Mouse (Mus musculus) layer of hippocampus, adult 9-10 months (tissue): ENCODE data around the gene Bnc1.

Source experiments
- DNase-seq: peaks from one replicate; pipeline ENCODE4 v3.0.0; 2022; ENCODE audit warnings: low spot score

Gene Bnc1

DNA sequence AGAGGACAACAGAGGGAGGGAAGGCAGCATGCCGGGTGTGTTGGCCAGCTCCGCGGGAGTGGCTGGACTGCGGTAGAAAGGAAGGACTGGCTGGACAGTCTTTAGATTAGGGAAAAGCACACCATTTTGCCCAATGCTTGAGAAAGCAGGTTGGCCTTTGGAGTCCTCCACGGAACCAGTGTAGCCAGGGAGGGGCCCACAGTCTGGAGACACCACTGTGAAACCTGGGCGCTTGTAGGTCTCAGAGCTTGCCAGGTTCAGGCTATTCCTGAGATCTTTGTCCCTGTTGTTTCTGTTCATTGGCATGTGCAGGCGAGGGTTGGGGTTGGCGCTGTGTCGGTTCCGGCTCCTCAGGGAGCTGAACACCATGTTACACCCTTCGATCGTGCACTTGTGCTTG is 18.2 kb downstream of the Bnc1 start:
- no peak for DNase-seq

DNA sequence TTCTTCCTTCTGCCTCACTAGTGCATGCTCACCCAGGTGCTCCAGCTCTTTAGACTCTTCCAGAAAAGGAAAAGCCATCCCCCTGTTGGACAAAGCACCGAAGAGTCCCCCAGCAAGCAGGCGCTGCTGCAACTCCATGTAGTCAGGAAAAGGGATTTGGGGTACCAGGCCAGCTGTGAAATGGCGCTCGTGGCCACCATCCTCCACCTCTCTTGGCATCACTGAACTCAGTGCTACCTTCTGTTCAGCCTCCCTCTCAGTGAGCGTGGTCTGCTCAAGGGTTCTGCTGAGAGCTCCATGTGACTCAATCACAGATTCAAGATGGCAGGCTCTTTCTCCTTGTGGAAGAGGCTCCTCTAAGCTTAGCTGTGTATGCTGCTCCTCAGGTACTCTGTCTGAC is 18.8 kb downstream of the Bnc1 start:
- no peak for DNase-seq

DNA sequence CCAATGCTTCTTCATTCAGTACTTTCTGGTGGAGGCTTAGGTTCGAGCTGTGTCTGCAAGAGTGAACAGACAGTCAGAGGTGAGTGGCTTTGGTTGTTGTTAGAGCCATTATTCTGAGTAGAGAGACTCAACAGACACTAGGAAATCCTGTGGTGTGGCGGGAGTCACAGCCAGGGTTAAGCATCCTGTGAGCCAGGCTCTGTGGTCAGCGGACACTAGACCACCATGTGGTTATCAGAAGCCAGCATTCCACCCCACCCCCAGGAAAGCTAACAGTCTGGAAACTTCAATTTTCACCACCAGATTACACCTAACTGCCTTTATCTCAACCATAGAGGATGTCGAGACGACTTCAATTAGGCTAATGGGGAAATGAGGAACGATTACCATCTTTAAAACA is 23.1 kb downstream of the Bnc1 start:
- no peak for DNase-seq

DNA sequence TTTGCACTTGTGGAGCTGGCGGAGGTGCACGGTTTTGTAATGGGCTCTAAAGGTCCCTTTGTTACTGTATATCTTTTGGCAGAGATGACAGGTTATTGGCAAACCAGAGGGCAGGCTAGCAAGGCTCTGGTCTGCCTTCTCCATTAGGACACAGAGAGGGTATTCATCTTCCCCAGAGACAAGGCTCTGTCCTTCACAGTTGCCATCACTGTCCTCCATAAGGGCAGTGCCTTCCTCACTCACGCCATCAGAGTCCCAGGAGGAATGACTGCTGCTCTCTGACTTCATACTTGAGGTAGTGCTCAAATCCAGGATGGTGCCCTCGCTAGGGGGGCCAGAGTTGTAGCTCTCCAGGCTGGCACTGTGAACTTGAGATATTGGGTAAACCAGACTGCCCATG is 23.6 kb downstream of the Bnc1 start:
- DNase-seq, result no peak

DNA sequence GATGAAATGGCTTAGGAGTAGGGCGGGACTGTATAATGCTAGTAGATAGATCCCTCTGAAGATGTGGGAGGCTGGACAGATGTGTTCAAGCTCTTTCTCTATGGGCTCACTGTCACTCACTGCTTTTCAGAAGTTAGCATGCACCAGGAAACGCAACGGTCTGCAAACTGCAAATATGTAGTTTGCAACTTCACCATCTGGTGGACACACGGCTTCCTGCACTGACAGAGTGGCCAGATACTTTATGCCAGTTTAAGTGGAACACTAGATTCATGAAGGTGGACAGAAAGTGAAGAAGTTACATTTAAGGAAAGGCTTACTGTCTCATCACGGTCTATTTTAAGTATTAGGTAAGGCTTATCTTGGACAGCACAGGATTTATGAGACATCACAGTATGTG is 25.9 kb downstream of the Bnc1 start:
- DNase-seq, result no peak

DNA sequence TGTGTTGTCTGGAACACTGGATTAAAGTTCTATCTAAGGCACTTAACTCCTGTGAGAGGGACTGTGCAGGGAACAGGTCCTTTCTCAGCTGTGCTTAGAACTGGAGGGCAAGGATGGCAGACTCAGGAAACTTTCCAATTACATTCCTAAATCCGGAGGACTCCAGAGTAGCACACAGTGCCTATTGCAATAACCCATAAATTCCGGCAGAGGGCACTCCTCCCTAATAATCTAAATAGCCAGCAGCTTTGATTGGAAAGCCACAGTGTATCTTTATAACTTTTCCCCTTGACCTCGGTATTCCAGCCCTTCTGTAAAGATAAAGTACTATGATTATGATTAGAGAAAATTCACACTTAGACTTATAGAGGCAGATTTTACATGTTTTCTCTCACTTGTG is 32.4 kb downstream of the Bnc1 start:
- DNase-seq, result no peak

DNA sequence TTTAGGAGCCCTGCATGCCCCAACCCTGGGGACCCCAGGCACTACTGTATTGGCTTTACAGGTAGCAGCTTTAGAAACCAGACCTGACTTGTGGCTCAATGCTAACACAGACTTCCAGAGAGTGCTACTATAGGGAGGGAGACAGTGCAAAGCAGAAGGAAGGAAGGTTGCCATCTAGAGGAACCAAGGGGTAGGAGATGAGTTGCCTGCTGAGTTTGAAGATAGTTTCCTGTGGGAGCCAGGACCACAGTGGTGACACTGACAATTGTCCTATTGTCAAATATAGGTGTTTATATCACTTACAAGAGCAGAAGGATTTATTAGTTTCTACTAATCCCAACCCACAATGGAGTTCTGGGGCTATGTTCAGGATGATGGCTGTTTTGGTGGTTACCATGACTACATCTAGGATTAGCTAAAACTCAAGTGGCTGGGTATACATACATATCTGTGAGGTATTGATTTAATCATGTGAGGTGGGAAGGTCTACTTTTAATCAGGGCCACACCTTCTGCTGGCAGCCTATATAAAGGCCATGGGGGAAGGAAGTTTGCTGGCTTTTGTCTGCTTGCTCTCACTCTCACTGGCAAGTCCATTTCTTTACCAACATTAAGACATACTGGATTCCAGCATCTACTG is 37.8 kb downstream of the Bnc1 start:
- DNase-seq, result no peak

DNA sequence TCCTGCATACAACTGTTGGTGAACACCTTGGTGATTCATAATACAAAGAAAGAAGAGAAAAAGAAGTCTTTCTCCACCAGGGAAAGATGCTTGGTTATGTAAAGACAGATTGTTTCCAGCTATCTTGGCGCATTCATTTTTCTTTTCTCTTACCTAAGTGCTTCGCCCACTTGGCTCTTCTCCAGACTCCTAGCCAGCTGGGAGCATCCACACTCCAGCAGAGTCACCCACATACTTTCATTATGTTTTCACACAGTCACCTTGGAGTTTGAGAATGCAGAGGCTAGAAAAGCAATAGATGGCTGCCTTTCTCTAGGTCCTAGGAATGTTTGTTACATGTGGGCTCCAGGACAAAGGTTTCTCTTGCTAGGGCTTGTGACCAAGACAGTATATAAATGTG is 41.6 kb downstream of the Bnc1 start:
- DNase-seq, result no peak

DNA sequence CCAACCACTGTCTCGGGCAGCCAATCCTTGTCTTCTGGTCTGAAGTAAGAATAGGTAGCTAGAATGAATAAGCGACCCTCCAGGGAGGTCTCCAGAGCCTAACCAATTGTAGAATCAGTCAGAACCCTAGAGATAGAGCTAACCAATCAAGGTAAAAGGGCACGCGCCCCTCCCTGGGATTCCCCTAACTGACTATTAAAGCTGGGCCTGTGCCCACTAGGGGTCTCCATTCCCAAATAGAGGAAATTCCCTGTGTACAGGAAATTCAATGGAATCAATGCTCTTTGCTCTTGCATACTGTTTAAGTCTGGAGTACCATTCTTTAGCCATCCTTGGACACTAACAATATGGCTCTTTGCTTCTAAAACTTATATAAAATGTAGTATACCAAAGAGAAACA is 46.7 kb downstream of the Bnc1 start:
- DNase-seq, result no peak

DNA sequence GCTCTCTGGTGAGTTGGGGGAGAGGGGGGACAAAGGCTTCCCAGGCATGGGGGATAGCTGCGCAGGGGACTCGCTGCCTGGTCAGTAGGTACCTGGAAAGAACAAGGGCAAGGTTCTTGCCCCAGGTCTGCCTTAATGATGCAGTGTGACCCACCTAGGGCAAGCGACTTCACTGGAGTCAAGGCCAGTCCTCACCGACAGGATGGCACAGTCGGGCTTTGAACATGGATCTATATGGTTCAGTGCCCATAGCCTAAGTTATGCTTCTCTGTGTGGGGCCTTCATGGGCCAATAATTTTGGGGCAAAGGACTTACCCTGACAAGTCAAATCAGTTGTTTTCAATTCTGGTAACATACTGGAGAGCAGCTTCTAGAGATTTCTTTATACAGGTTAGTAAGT is 57.3 kb downstream of the Bnc1 start:
- DNase-seq, result no peak

DNA sequence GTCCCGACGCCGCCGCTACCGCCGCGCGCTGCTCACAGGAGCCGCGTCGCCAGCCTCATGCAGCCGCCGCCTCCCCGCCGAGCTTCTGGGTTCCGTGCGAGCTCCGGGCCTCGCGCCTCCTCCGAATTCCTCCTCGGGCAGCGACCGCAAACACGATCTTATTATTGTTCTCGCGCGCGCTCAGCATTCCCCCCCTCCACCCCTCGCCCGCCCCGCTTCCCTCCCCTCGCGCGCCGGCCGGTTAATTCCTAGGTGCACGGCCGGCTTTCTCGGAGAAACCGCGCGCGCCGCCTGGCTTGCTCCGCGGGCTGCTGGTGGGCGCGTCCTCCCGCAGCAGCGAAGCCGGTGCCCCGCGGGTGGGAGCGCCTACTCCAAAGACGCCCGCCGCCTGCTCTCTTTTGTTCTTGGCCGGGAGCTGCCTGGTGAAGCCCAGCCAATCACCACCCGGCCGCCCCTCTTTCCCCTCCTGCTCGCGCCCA is 57.8 kb downstream of the Bnc1 start, which contains the start of gene Hdgfl3:
Gene Hdgfl3 (minus strand): TSS at position 207 of the 479 bp plus-strand sequence.
- peak; percentile 35 for DNase-seq

DNA sequence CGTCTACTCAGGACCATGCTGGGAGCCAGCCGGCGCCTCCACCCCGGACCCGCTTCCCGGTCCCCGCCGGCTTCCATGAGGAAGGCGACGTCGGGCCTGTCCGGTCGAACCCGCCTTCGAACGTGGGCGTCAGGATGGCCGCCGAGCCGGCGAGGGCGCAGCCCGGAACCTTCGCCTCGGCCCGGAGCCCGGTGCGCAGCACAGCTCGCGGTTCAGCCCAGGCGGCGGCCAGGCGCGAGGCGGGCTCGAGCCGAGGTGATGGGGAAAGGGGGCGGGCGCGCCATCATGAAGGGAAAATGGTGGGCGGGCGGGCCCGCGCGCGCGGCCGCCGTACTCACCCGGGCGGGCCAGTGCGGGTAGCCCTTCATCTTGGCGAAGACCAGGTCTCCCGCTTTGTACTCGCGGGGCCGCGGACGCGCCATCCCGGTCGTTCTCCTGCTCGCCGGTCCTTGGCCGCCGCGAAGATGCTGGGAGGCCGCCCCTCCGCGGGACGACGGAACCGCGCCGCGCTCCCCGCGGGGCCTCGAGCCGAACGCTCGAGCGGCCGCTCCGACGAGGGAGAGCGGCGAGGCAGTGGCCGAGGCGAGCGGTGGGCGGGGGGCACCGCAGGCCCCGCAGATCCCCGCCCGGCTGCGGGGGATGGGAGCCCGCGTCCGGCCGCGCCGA is 58.4 kb downstream of the Bnc1 start:
- no peak for DNase-seq

DNA sequence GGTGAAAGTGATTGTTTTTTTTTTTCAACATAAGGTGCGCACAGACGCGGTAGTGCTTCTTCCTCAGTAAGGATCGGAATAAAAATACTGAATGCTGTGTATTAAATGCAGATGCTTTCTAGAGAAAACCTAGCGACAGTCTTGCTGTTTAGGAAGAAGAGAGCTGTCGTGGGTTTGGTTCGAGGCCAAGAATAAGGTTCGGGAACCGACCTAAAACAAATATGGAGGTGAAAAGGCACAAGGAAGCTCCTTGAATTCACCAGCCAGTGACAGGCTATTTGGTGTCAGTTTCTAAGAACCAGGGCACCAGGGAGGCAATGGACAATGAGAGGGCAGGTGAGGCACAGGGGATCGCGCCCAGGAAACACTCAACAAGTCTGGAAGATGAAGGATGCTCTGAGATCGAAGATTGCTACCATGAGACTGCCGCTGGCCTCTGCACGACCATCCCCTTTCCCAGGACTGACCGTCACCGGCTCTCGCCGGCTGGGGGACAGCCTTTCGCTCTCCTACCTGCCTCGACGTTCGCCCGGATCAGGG is 59.0 kb downstream of the Bnc1 start:
- DNase-seq, result no peak

DNA sequence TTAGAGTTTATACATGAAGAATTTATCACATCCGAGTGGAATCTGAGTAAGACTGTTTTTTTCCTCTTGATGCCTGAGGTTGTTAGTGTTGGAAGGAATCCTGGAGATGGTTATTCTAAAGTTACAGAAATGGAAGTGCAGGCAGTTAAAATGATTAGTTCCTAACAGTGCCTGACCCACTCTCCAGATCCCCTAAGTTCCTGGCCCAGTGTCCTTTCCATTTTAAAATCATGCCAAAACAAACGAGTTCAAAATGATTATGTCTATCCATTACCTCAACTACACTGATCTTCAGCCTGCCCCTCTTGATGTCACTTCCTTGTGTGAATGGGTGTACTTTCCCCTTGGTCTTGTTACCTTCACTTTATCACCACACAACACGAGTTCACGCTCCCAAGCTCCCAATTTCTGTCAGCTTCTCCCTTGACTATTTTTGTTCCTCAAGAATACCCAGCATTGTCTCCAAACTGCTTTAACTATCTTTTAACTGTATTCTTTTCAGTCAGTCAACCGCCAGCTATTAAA is 59.5 kb downstream of the Bnc1 start:
- DNase-seq, result no peak

DNA sequence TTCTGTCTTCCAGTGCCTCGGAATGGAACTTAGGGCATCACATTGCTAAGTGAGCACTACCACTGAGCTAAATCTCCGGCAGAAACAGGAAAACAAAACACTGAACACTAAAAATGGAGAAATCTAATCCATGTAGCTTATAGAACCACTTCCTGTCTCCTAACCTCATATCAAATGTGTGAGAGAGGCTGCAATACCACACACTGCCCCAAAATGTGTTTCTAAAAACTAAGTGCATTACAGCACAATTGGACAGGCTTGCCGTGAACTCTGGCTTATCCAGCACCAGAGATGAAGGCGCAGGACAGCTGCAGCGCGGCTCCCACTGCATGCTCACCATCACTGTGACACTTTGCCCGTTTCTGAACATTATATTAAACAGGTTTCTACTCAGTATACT is 63.1 kb downstream of the Bnc1 start:
- no peak for DNase-seq

DNA sequence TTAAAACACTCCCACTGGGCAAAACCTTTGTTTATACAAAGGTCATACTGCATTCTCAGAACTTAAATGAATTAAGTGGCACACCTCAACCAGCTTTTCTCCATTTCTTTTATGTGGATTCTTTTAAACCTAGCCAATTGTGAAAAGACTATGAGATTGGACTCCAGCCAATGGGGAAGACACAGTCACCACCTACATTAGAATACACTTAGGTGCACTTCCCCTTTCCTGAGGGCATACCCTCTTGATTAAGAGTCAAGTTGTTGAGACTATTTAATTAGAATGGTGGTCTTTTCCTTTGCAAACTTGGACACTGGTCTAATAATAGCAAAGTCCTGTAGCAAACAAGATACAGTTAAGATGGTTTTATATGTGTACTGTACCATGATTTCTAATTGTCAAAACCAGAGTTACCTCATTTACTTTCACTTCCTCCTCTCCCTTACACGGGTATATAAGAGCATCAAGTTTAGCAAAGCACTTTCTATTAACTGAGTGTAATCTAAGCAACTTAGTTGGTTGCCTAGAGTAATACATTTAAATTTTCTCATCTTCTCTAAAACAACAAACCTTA is 70.6 kb downstream of the Bnc1 start:
- DNase-seq, result no peak

DNA sequence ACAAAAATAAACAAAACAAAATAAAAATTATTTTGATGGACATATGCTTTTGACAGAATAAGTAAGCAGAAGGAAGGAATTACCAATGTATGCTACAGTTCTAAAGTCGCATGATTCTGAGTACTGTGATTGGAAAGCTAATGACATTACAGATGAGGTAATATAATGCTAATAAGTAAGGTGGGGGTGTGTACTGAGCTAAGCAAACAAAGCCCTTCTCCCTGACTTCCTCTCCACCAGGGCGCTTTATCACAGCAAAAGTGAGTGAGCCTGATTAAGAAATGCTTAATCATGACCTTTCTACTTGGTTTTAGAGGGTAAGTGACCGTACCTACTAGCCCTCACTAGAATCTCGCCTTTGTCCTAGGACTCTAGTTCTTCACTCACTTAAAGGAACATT is 71.8 kb downstream of the Bnc1 start:
- DNase-seq, result no peak

DNA sequence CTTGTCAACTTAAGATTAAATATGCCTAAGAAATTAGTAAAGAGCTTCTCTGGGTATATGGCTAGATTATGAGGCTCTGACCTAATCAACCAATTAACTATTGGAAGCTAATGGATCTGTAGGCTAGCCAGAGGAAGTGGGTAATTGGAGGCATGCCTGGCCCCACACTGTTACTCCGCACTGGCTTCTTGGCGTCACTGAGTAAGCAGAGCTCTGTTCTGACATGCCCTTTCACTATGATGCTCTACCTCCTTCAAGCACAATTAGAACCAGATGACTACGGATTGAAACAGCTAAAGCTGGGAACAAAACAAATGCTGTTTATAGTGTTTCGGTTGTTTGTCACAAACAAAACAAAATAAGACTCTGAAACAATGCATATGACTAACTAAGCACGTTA is 73.8 kb downstream of the Bnc1 start:
- DNase-seq, result no peak
